Mouse (Mus musculus) heart, postnatal 25 days (tissue): Measurements from ENCODE around the gene Spen. TPM values are rescaled to one million over a fixed set of nuclear protein-coding genes. Genes with fewer than 3 reads are reported as not detected.

ENCODE experiments used
- DNase-seq: peaks from one replicate; pipeline ENCODE4 v3.0.0; 2022; ENCODE audit warnings: low spot score
- intact Hi-C: fragments of 180-260 bp; cut with DNase I; formaldehyde crosslinking; loops from one replicate; pipeline ENCODE4 v1.15.1; 2025
- total RNA-seq, 2 experiments: library from RNA; stranded (reverse); gene quantifications; 2 replicates each; pipeline ENCODE4 v1.2.3; 2021

The Spen gene
- total RNA-seq, 2 experiments from 2014 or later, result 27.3 to 29.7 TPM

DNA sequence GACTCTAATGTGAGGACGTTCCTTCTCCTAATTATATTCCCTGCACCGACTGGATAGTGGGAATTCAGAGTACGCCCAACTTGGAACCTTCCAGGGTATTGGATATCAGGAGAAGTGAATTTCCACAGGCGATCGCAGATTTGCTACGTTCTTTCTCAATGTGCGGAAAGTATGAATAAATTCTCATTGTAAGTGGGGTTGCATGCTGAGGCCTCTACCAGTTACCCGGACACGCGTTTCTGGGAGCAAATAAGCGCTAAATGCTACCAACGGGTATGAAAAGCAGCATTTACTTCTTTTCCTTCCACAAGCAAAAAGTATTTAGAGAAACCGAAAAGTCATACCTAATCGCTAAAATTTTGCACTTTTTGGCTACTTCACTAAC lies 1.2 kb downstream of the Spen start:
- intact Hi-C loops, result no loop called here
- DNase-seq, result no peak

DNA sequence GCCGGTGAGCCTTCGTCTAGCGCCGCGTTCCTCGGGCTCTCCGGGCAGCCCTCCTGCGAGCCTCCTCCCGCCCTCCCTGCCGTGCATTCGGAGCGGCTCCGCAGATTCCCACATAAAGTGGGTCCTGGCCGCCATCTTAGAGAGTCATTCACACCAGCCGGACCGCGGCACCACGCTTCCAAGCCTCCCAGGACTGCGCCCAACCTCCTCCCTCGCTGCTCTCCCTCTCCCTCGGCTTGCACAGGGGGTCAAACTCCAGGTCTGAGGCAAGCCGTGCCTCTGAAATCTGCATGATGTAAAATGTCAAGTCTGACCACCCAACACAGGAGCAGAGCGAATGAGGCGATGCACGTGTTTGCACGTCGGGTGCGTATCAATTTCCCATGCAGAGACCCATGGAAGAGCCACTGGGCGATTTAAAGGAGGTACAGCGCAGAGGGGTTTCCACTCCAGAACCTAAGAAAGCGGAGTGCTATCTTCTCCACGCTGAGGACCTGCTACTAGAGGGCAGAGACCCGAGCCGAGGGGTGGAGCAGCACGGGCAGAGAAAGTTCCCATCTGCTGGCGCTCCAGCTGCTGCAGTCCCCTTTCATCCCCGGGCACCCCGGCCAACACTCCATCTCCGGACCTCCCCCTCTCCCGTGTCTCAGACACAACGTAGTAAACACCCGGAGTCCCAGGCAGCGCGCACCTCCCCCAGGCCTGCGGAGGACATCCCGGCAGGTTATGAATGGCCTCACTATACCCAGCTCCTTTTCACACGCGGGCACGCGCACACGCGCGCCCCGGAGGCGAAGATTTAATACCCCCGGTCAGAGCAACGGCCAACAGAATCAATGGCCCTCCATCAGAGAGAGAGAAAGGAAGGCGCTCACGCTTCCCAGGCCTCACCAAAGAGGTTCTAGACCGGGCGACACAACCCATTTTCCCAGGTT lies 1.8 kb downstream of the Spen start:
- intact Hi-C loops, result no loop called here
- DNase-seq, result no peak

DNA sequence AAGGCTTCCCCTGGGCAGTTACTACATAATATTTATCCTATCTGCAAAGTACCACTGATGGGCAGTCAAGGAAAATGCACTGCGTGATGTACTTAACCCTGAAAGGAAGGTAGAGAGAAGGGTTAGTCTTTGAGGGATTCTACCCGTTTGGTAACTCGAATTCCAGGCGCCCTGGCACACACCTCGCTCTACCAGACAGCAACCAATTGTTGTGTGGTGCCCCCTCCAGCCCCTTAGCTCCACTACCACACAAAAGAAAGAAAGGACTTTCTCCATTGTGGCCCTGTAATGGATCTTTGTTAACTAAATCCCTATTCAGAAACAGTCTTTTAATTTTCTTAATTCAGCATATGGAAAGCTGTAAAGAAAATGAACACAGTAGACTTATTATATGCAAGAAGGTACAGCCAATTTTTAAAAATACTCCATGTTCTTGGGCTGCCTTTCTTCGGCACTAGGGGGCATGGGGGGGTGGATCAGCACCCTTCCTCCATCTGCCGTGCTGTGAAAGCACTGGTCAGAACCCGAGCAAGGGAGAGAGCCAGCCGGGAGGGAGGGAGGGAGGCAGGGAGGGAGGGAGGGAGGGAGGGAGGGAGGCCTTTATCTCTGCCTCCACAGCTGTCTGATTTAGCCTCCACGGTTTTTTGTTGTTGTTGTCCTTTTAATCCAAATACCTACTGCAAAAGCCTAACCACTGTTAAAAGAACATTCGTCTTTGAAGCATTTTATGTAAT lies 3.3 kb downstream of the Spen start:
- peak; percentile 31 for DNase-seq
- intact Hi-C loops, result no loop called here

DNA sequence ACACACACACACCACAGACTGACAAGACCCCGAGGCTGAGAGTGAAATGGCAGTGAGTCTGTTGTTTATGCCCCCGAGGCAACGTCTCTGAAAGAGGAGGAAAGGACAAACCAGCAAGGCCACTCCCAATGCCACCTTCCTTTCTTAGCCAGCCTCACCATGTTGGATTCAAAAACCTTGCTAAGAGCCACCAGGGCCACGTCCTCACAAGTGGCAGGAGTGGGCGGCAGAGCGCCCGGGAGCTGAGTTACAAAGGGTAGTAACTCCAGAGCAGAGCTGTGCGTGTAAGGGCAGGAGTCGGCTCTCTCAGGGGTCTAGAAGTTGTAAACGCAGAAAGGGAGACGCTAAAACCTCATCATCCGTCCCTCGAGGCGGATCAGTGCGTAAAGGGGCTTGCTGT lies 7.4 kb downstream of the Spen start:
- no peak for DNase-seq
- intact Hi-C loops, result no loop called here

DNA sequence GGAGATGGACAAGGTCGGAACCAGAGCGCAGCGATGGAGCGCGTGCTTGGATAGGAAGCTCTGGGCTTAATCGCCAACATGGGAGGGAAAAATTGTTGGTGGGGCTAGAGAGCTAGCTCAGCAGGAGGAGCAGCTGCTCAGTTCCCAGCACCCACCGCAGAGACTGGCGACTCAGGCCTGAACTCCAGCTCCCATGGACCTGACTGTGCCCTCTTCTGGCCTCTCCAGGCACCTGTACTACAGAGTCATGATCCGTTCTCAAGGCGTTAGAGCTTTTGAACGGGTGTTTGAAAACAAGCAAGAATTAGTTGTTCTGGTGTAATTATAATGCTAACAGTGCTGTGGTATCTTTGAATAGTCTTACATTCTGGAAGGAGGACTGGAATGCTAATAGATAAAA lies 9.5 kb downstream of the Spen start:
- DNase-seq, result no peak
- intact Hi-C loops, result no loop called here

DNA sequence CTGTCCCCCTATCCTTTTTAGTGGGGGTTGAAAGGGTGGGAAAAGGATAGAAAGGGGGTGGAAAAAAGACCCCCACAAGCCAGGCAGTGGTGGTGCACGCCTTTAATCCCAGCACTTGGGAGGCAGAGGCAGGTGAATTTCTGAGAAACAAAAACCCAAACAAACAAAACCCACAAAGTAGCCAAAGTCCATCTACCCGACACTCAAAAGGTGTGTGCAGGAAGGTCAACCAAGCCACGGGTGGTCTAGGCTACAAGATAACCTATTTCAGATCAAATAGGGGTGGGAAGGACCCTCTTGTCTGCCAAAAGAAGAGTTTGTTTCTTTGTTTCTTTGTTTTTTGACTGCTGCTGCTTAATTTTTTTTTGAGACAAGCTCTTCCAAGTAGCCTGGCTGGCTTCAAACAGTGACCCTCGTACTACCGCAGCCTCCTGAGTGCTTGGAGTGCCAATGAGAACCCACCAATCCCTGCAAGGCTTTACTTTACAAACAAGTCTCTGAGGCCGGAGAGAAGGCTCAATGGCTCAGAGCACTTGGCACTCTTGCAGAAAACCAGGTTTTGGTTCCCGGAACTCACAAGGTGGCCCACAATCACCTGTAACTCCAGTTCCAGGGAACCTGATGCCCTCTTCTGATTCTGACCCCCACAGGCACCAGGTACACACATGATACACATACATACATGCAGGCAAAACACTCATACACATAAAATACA lies 11.3 kb downstream of the Spen start:
- no peak for DNase-seq
- intact Hi-C loops, result no loop called here

DNA sequence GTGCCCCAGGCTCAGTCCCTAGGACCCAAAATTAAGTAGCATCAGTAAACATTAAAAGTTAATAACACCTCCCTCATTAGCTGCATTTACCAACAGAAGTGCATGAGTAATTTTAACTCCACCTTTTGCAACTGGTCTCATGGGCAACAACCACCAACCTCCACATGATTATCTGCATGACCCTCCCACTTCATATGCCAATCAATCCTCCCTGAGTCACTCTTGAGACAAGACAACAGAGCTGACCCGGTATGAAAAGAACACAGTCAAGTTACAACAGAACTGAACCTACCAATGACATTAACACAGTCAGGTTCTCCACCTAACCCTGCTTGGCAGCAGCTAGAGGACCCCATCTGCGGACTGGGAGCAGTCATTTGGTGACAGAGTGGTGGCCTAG lies 12.5 kb downstream of the Spen start:
- intact Hi-C loops, result no loop called here
- DNase-seq, result no peak

DNA sequence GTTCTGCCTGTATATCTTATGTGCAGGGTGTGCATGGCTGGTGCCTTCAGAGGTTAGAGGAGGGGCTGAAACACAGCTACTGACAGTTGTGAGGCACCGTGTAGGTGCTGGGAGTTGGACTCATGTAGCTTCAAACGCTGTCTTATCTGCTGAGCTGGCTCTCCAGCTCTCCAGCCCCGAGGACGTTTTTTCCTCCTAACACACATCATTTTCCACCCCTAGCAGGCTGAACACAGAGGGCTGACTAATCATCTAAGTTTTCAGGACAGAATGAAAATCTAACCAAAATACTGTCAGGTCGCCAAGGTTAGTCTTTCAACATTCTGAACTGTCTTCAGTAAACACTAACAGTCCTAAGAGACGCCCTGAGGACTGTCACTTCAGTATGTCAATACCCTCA lies 13.7 kb downstream of the Spen start:
- intact Hi-C loops, result no loop called here
- DNase-seq, result no peak

DNA sequence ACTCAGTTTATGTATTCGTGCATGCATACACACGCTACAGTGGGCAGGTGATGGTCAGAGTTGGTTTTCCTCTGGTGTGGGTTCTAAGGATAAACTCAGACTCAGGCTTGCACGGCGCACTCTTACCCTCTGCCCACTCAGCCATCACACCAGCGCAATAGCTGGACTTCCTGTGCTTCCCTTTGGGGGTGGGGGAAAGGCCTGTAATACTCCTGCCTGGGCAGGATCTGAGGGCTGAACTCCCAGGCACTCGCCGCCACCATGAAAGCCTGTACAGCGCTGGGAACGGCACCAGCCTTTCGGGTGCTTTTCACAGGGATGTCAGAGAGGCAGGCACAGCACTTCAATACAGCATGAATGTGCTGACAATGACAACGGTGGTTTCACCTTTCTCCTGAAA lies 15.3 kb downstream of the Spen start:
- DNase-seq, result no peak
- intact Hi-C loops, result no loop called here

DNA sequence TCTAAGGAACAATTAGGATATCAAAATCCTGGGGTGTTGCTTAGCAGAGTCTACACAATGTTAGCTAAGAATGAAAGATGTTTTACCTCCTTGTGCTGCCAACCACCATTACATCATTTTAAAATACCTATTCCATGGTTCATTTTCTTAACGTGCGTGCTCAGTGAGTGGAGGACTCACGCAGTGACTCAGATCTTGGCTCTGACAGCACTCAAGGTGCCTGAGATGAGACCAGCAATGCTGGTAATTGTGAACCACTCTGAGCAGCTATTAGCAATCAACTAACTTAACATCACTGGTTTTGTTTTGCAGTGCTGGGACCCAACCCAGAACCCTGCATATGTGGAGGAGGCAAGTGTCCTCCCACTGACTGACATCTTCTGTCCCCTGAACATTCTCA lies 20.0 kb downstream of the Spen start:
- DNase-seq, result no peak
- intact Hi-C loops, result no loop called here

DNA sequence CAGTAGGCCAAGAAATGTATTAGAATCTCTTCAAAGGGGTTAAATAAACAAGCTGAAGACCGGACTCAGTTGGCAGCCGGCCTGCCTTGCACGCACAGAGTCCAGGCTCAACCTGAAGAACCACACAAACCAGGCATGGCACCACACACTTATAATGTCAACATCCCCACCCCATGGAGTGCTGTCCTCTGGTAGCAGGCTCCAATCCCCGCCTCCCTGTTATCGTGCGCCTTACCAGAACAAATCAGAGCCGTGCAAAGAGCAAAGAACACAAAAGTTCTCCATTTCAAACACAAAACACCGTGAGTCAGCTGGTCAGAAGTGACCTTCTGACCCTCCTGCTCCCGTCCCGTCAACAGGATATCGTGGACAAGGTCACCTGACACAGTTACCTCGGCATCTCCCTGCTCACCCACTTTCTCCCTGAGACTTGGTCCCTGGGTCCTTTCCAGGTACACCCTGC lies 24.2 kb downstream of the Spen start:
- intact Hi-C loops, result loop anchor here (2.0 kb wide), 1 partner anchor 19 kb away; no protein-coding TSS in a partner anchor
- no peak for DNase-seq

DNA sequence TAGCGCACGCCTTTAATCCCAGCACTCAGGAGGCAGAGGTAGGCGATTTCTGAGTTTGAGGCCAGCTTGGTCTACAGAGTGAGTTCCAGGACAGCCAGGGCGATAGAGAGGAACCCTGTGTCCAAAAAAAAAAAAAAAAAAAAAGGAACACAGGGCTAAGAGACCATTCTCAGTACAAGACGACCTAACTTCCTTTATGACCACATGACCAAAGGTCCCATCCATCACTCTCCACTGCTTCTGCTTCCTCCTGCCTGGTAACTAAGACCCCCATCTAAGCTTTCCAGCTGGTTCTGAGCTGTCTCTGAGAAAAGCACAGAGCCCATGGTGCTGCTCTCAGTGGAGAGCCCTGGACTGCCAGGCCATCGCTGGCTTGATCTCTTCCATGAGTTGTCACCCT lies 26.3 kb downstream of the Spen start:
- intact Hi-C loops, result no loop called here

DNA sequence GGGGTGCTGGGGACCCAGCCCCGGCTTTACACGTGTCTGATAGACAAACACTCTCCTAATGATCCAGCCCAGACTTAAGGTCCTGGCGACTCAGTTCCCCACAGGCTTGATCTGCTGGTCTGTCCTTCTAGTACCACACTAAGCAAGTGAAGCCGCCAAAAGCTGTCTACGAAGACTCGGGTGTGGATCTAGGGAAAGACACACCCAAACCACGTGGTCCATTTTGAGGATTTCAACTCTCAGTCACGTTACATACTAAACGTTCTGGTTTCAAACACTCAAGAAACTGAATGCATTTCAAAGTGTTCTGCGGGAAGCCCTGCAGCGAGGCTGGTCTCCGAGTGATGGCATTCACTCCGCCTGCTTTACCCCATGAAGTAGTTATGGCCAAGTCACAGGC lies 27.9 kb downstream of the Spen start:
- no peak for DNase-seq
- intact Hi-C loops, result no loop called here

More for the DNA sequence above, 26.3 kb downstream of the Spen start:
- DNase-seq, result no peak

DNA sequence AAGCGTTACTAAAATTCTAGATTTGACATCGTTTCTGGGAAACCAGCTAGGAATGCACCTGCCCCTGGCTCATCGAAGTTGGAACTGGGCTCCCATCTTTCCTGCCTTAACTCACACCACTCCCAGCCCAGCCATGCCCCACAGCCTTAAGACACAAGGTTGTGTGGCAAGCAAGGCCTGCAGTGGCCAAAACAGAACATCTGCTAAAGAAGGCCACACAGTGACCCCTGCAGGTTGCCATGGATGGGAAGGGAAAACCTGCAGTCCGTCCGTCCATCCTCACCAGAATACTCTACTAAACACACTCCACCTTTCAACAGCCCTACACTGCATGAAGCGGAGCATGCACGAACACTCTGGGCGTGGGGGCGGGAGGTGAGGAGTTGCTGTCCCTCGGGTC lies 31.5 kb downstream of the Spen start:
- intact Hi-C loops, result no loop called here
- no peak for DNase-seq

DNA sequence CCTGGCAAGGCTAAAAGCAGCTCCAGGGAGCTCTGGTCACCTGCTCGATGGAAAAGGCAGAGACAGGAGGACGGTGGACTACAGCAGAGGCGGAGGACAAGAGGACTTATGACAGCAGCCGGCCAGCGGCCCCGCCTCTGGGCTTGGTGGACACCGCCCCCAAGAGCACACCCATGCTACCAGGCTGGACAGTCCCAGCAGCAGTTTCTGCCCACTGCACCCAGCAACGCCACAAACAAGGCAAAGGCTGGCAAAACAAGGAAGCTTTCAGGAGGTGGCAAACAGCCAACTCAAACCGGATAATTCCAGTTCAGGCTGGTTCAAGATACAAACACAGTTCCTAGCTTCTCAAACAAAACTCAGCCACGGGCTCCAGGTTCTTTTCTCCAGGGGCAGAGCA lies 32.0 kb downstream of the Spen start:
- intact Hi-C loops, result no loop called here

DNA sequence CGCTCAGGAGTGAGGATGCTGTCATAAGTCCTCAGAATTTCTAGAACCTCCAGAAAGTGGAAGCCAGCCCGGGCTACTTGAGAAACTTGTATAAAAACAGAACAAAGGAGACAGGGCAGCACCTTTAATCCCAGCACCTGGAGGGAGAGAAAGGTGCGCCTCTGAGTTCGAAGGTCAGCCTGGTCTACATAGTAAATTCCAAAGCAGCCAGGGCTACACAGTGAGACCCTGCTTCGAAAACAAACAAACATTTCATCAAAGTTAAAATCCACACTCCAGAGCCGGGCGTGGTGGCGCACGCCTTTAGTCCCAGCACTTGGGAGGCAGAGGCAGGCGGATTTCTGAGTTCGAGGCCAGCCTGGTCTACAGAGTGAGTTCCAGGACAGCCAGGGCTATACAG lies 32.6 kb downstream of the Spen start:
- intact Hi-C loops, result no loop called here
- no peak for DNase-seq

More for the DNA sequence above, 32.0 kb downstream of the Spen start:
- DNase-seq, result peak; percentile 62

DNA sequence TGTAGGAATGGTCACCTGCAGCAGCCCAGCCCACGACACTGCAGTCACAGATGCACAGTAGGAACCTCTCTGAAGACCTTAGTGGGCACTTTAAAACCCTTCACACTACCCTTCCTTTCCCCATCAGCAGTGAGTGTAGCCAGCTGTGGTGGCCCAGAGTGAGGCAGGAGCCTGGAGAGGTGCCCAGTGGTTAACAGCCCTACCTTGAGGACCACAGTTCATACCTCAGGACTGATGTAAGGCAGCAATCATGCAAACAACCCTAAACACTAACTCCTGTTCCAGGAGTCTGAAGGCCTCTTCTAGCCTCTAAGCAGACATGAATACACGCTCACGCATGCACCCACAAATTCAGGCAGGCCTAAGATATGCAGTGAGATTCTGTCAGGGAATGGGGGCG lies 33.9 kb downstream of the Spen start:
- intact Hi-C loops, result no loop called here
- no peak for DNase-seq

DNA sequence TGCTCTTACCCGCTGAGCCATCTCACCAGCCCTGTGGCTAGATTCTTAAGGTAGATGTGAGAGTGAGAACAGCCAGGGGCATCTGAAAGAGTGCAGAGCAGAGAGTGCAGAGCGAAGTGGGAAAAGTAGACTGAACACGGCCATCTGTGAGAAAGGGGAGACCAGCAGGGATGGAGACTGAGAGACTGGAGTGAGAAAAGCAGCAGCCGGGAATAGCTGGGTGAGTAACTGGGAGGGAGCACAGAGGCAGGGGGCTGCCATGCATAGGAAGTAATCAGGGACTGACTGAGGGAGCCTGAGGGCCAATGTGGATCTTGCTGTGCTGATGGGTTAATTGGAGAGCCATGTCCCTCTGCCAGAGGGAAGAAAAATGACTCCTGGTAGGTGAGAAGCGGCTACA lies 35.7 kb downstream of the Spen start:
- DNase-seq, result no peak
- intact Hi-C loops, result no loop called here

DNA sequence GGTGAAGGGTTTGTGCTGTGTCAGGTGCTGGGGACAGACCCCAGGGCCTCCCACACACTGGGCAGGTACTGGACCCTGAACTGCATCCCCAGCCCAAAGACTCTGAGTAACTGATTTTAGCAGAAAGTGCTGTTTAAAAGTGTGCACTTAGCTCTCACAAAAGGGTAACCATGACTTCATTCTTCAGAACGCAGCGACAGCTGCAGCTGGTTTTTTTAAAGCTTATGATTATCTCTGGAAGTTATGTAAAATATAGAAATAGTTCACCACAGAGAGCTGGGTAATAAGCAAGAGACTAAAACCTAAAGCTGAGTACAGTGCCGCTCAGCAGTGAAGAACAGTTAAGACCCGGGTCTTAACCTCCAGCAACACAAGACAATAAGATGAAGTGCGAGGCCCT lies 37.3 kb downstream of the Spen start:
- no peak for DNase-seq
- intact Hi-C loops, result no loop called here

DNA sequence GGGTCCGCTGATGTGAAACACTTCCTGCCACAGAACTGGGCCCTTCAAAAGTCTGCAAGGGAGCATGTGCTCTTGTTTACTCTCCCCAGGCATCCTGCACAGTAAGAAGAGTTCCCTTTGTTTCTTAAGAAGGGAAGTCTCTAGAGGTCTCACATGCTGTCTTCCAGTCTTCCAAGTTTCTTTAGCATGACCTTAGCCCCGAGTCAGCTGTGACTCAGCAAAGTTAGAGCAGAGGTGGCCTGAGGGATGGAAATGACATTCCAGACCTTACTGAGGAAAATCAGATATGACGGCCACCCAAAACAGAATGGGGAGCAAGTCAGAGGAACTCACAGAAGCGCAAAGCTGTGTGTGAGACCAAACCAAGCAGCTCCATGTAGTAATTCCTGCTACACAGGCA lies 37.8 kb downstream of the Spen start:
- DNase-seq, result no peak
- intact Hi-C loops, result no loop called here

DNA sequence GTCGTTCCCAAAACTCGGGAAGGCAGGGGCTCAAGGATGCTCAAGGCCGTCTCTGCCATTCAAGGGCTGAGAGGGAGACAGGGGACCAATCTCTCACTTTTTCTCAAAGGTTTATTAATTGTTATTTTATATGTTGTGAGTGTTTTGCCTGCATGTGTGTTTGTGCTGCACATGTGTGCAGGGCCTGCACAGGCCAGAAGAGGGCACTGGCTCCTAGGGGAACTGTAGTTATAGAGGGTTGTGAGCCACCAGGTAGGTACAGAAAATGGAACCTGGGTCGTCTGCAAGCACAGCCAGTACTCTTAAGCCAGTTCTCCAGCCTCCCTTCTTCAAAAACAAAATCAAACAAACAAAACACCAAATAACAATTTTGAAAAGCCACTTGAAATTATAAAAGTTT lies 49.7 kb downstream of the Spen start:
- intact Hi-C loops, result loop anchor here (5.0 kb wide), 1 partner anchor 89 kb away; no protein-coding TSS in a partner anchor
- DNase-seq, result no peak
